Mouse (Mus musculus): ENCODE measurements around the gene Calm3.

The Calm3 gene

DNA sequence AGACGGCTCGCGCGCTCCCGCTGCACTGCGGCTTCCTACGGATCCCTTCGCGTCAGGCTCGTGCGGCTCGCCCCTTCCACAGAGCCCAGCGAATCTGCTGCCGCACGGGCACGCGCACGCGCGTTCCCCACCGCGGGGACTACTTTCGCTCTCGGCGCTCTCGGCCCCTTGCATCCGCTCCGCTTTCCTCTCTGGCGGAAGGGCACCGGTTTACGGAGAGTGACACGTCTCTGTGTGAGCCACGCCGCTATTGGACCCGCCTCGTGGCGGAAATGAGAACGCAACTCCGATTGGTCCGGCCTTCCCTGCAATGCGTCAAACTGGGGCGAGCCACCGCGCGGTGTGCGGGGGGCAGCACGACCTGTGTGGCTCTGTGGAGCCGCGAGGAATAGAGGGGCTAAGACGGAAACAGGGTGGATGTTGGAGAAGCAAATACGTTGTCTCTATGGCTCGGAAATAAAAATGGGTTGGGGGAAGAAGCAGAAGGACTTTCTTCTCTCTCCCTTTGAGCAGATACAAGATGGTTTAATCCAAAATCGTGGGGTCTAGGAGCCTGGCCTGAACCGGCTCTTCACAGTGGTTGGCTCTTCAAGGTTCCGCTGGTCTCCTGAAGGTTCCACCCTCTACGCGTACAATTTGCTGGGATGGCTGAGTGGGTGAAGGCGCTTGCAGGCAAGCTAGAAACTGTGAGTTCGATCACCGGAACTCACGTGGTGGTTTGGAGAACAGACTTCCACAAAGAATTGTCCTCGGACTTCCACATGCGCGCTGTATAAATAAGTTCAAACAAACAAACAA, at the start of gene Calm3:
Gene Calm3, minus strand, starts transcription at position 78 of the 798 bp plus-strand sequence.
- in situ Hi-C loops (cut with MboI) = no loop called here

GRCm38 (mm10) chr7:16971160-16971559, 47.2 kb upstream of the Calm3 start:
- in situ Hi-C loops (cut with MboI) = no loop called here

DNA sequence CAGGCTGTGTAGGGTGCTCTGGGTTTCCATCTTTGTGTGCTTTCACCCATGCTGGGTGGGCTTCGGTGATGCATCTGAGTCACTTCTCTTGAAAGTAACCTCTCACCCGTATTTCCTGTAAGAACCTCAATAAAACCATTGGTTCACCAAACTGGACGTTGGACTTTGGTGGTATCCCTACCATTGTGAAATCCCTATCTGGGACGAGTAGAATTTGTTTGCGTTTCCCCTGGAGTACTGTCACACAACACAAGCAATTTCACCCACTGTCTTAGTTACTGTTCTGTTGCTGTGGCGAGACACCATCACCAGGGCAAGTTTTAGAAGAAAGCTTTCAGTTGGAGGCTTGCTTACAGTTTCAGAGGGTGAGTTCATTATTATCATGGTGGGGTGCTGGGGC, 44.5 kb upstream of the Calm3 start:
- in situ Hi-C loops (cut with MboI) = no loop called here

GRCm38 (mm10) chr7:16961678-16962077, 37.8 kb upstream of the Calm3 start:
- in situ Hi-C loops (cut with MboI) = no loop called here

DNA sequence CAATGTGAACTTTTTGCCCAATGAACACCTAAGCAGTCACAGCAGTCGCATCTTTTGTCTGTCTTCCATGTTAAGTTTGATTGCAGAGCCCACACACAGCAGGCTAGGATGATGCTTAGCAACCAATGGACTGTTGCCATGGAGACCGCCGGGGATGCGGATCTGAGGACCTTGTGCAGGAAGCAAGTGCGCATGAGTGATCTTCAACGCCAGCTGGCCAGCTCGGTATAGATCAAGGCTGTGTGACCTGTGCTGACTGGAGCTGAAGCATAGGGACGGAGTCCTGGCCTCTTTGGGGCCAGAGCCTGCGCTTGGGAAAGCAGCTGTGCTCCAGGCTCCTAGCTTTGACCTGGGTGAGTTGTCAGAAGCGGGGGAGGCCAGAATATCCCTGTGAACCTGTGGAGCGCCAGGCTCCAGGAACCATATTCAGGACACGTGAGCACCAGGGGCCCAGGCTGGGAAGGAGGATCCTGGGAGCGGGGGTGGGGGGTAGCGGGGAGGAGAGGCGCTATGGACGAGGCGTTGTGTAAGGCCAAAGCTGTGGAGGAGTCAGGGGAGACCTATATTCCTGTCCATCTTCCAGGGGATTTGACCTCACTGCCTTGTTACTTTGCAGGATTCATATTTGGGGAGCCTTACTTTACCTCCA, 35.7 kb upstream of the Calm3 start, which contains the start of gene Pnmal1:
Gene Pnmal1, plus strand, starts transcription at position 141 of the 649 bp plus-strand sequence.
- in situ Hi-C loops (cut with MboI) = no loop called here

DNA sequence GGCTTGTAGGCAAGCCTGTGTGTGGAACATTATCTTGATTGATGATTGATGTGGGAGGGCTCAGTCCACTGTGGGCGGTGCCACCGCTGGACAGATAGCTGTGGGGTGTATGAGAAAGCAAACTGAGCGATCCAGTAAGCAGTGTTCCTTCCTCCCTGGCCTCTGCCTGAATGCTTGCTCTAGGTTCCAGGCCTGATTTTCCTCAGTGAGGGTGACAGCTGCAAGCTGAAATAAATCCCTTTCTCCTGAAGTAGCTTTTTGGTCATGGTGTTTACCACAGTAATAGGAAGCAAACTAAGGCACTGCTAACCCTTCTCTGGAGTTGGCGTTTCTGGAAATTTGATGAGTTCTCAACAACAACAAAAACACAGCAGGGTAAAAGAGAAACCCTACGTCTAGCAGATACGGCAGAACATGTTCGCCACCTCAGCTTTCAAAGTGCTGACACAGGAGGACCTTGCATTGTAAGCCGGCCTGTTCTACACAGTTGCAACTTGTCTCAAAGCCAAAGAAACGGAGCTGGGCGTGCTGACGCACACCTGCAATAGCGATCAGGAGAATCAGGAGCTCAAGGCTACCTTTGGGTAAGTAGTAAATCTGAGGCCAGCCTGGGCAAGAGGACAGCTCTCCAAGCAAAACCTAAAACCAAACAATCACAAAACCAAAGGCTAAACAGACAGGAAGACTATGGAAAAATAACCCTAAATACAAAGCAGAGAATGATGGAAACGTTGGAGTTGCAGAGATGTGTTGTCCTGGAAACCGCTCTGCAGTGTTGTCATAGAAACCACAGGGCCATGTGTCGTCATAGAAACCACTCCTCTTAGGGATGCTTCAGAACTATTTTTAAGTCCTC, 32.7 kb upstream of the Calm3 start:
- in situ Hi-C loops (cut with MboI) = no loop called here

DNA sequence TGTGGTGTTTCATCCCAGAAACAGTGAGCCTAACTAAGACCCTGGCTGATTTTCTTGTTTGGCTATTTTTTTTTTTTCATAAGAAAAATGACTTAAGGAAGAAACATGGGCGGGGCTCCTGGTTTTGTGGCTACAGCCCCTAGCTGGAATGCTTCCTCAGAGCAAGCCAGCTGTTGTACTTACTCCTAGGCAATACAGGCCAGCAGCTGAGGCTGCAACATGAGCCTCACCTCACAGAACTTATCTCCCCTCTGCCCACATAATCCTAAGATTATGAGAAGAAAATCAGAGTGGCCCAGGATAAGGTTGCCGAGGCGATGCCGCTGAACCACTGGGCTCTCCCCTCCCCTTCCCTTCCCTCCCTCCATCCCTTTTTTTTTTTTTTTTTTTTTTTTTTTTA, 31.8 kb upstream of the Calm3 start:
- in situ Hi-C loops (cut with MboI) = no loop called here

DNA sequence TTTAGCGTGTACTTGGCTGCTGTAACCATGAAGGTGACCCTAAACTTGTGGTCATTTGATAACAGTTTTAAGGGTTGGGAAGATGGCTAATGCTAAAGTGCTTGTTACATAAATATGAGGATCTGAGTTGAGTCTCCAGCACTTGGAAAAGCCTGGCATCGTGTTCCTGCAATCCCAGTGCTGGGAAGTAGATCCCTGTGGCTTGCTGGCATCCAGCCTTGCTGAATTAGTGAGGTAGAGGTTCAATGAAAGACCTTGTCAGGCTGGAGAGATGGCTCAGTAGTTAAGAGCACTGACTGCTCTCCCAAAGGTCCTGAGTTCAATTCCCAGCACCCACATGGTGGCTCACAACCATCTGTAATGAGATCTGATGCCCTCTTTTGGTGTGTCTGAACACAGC, 29.9 kb upstream of the Calm3 start:
- in situ Hi-C loops (cut with MboI) = loop anchor here (5.0 kb wide), 1 partner anchor 49 kb away; no protein-coding TSS in a partner anchor

DNA sequence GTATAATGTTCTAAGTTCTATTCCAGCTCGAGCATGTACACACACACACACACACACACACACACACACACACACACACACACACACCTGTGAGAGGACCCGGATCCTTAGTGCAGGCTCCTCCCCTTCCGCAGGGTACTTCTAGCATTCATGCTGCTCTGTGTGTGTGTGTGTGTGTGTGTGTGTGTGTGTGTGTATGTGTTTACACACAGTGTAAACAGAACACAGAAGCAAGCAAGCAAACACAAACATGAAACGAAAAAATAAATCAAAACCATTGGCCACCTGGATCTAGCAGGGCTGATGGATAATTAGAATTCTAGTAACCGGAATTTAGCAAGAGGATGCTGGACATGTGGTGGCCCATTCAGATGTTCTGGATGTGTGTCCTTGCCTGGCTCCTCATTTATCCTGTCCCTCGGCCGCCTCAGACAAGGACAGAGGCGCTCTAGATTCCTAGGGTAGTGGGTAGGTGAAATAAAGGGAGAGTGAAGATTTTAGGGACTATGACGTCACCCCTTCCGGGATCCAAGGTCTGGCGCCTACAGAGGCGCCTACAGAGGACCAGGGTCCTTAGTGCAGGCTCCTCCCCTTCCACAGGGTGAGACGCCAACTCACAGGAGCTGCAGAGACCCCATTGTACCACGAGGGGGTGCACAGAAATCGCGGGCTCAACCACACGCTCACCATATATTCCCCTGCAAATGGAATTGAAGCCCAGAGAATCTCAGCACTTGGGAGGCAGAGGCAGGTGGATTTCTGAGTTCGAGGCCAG, 27.1 kb upstream of the Calm3 start:
- in situ Hi-C loops (cut with MboI) = loop anchor here (5.0 kb wide), 1 partner anchor 51 kb away; no protein-coding TSS in a partner anchor

- in situ Hi-C loops (cut with MboI) = loop anchor here (5.0 kb wide), 1 partner anchor 52 kb away; no protein-coding TSS in a partner anchor
Observed at GRCm38 (mm10) chr7:16949908-16950841, 26.3 kb upstream of the Calm3 start.

DNA sequence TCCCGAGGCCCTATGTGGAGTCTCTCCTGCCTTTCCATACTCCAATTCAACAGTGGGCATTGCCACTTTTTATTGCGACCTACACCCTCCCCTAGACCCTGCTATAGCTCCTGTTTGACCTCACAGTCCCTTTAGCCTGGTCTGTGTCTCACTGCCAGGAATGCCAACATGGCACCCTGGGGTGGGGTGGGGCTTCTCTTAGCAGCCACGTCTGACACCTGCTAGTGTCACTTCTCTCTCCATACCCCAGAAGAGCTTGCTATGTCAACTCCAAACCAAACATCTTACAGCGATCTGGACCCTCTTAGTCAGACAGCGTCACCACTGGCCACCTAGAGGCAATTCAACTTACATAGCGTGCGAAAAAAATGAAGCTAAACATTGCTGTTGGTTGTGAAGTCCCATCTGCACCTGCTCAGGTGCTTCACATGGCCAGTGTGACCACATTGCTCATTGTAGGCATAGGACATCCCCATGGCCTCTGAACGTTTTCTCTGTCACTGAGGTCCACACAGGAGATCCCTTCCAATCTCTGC, 25.1 kb upstream of the Calm3 start:
- in situ Hi-C loops (cut with MboI) = no loop called here

DNA sequence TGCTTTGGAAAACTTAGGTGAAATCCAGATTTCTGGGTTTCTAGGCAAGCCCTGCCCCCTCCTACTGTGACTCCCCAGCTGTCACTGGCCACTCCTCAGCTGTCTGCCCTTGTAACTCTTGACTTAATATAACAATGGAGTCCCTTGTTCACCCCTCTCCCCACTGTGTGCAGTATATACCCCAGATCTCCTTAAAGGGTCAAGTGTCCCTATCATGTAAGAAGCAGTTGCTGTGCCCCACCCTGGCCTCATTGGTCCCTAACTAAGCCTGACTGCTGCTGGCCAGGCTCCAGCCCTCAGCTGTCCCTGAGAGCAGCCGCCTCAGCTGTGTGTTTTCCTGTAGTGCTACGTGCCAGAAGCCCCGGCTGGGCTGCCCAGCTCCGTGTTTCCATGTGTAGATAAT, 24.0 kb upstream of the Calm3 start:
- in situ Hi-C loops (cut with MboI) = no loop called here

GRCm38 (mm10) chr7:16947349-16947895, 23.5 kb upstream of the Calm3 start:
- in situ Hi-C loops (cut with MboI) = no loop called here

- in situ Hi-C loops (cut with MboI) = no loop called here
Observed at GRCm38 (mm10) chr7:16946441-16947348, 22.8 kb upstream of the Calm3 start.

- in situ Hi-C loops (cut with MboI) = no loop called here
Observed at GRCm38 (mm10) chr7:16945419-16945818, 21.5 kb upstream of the Calm3 start.

- in situ Hi-C loops (cut with MboI) = no loop called here
Observed at GRCm38 (mm10) chr7:16944808-16945315, 20.9 kb upstream of the Calm3 start.

- in situ Hi-C loops (cut with MboI) = no loop called here
Observed at GRCm38 (mm10) chr7:16944061-16944807, 20.3 kb upstream of the Calm3 start, which contains the start of gene Pnmal2. TSS of gene Pnmal2 (plus strand) at chr7:16944682.

DNA sequence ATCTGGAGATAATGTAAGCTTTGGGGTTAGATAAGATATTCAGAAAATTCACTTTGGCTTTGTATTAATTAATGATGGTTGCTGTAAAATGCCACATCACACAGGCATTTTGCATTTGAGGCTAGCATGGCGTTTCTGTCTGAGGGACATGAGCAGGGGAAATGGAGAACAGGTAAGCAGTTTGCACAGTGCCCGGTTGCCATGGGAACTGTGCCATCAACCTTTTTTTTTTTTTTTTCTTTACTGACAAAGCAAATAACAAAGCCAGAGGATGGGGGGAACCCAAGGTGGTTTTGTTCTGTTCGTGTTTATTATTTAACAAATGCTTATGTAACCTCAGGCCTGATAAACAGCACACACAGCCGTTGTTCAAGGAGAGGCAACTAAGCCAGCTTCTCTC, 18.9 kb upstream of the Calm3 start:
- in situ Hi-C loops (cut with MboI) = no loop called here
